ENCODE assay signal across 8 mouse cellular contexts in genomic region chr9:21032491-21032890, GRCm38 (mm10). TPM values are rescaled to one million over a fixed set of nuclear protein-coding genes. Genes with fewer than 3 reads are reported as not detected.
DNase-seq lines count a peak whose midpoint lies in the region; ATAC-seq and TF ChIP-seq lines count a peak whose summit lies in the region.

No protein-coding gene starts in this region.

- peak overlapping the region; percentile 66 for H3K4me3 ChIP-seq in heart, embryonic 10.5 days
- H3K4me3 ChIP-seq in G1E (ENCODE audit: low read depth, low read length) = peak overlapping the region; percentile 77
- H3K4me3 ChIP-seq in hindbrain, embryonic 10.5 days = peak overlapping the region; percentile 55
- peak overlapping the region; percentile 58 for H3K4me3 ChIP-seq in midbrain, embryonic 10.5 days

- H3K27me3 ChIP-seq in heart, embryonic 10.5 days (ENCODE audit: insufficient read depth, poor library complexity, severe bottlenecking) = peaks cover 91% of the 10 kb centered on the region
- peaks cover 10% of the 10 kb centered on the region; the same call in 1 of the 2 replicates for H3K27me3 ChIP-seq in G1E (ENCODE audit: insufficient read depth, low read length)
- H3K27me3 ChIP-seq in hindbrain, embryonic 10.5 days (ENCODE audit: insufficient read depth, poor library complexity, severe bottlenecking) = peaks cover 100% of the 10 kb centered on the region
- peaks cover 100% of the 10 kb centered on the region for H3K27me3 ChIP-seq in midbrain, embryonic 10.5 days (ENCODE audit: low read depth, poor library complexity, severe bottlenecking)

- peak overlapping the region; percentile 5; the same call in 1 of the 2 replicates for H3K27ac ChIP-seq in heart, embryonic 10.5 days
- no peak overlapping the region for H3K27ac ChIP-seq in hindbrain, embryonic 10.5 days
- H3K27ac ChIP-seq in midbrain, embryonic 10.5 days (replicated peaks) = no peak overlapping the region

- TF ChIP-seq CTCF in G1E (IDR thresholded peaks at IDR 0.05; ENCODE audit: low read depth, low read length) = no peak

- no peaks in the 10 kb centered on the region for H3K36me3 ChIP-seq in heart, embryonic 10.5 days
- H3K36me3 ChIP-seq in G1E (replicated peaks) = peaks cover 19% of the 10 kb centered on the region
- no peaks in the 10 kb centered on the region for H3K36me3 ChIP-seq in hindbrain, embryonic 10.5 days
- no peaks in the 10 kb centered on the region for H3K36me3 ChIP-seq in midbrain, embryonic 10.5 days

- no peak for DNase-seq in heart, embryonic 10.5 days (ENCODE audit: low spot score)
- DNase-seq in heart, postnatal 14 days = no peak
- DNase-seq in G1E (ENCODE audit: low spot score) = no peak
- DNase-seq in hindbrain, embryonic 10.5 days (ENCODE audit: low spot score) = peak; percentile 12
- no peak for DNase-seq in midbrain, embryonic 10.5 days (ENCODE audit: low spot score)
- no peak for DNase-seq in thymus, postnatal 36 days
- DNase-seq in urinary bladder, adult 2 months (ENCODE audit: low spot score) = no peak
- DNase-seq in frontal cortex, postnatal 25 days (ENCODE audit: low spot score in 2 of 2) = no peak

- peaks cover 74% of the 10 kb centered on the region for H3K4me1 ChIP-seq in heart, embryonic 10.5 days
- peaks cover 66% of the 10 kb centered on the region for H3K4me1 ChIP-seq in G1E (ENCODE audit: insufficient read depth, low read depth, low read length)
- peaks cover 82% of the 10 kb centered on the region for H3K4me1 ChIP-seq in hindbrain, embryonic 10.5 days (replicated peaks)
- peaks cover 82% of the 10 kb centered on the region for H3K4me1 ChIP-seq in midbrain, embryonic 10.5 days

- no peaks in the 10 kb centered on the region for H3K9me3 ChIP-seq in heart, embryonic 10.5 days
- H3K9me3 ChIP-seq in G1E (replicated peaks) = no peaks in the 10 kb centered on the region
- no peaks in the 10 kb centered on the region for H3K9me3 ChIP-seq in hindbrain, embryonic 10.5 days
- no peaks in the 10 kb centered on the region for H3K9me3 ChIP-seq in midbrain, embryonic 10.5 days (replicated peaks)

- WGBS in heart, embryonic 10.5 days = 3% methylated on average over 7 of the region's 7 CpGs
- 2% methylated on average over 7 of the region's 7 CpGs for WGBS in hindbrain, embryonic 10.5 days
- 3% methylated on average over 7 of the region's 7 CpGs for WGBS in midbrain, embryonic 10.5 days

- intact Hi-C loops in heart, postnatal 14 days (cut with DNase I) = loop anchor here (5.0 kb wide), 1 partner anchor 60 kb away; the partner anchor contains the start of genes Gm38431 and Raver1

- ATAC-seq in G1E (ENCODE audit: extremely low read depth, insufficient number of reproducible peaks, low FRiP score, poor library complexity, severe bottlenecking) = no peak

RNA-seq across cellular contexts. Expression of gene Icam5, which starts 0.6 kb away (rescaled TPM):
- polyA plus RNA-seq in heart, embryonic 10.5 days (2016; fragmentation: Nextera tagmentation; extraction: Ambion mirVana) = 0.06 and 0.09 TPM in 2 replicates
- total RNA-seq in heart, postnatal 14 days (2021) = under 1 TPM in 1 of 2 experiments, not detected in 1; 0.12 TPM
- not detected in 2 replicates for total RNA-seq in G1E (2014; fragmentation: Nextera tagmentation)
- 0.33 and 0.99 TPM in 2 replicates for total RNA-seq in G1E (2017)
- 0.30 and 0.38 TPM in 2 replicates for polyA plus RNA-seq in G1E (2012)
- 0.07 TPM in 1 of 2 replicates, not detected in the other for polyA plus RNA-seq in hindbrain, embryonic 10.5 days (2016; fragmentation: Nextera tagmentation; extraction: Ambion mirVana)
- 0.05 TPM in 1 of 2 replicates, not detected in the other for polyA plus RNA-seq in midbrain, embryonic 10.5 days (2016; fragmentation: Nextera tagmentation; extraction: Ambion mirVana)
- polyA plus RNA-seq in urinary bladder, adult 2 months (2012; rRNA removed) = 1.2 TPM in 2 replicates

RNA-seq across cellular contexts. Expression of gene Icam4, which starts 3.3 kb away (rescaled TPM):
- polyA plus RNA-seq in heart, embryonic 10.5 days (2016; fragmentation: Nextera tagmentation; extraction: Ambion mirVana) = 15.2 and 19.9 TPM in 2 replicates
- total RNA-seq in heart, postnatal 14 days (2021) = under 1 TPM; 0.37 to 0.38 TPM
- total RNA-seq in G1E (2014; fragmentation: Nextera tagmentation) (2.1 and 4.8 TPM in 2 replicates), G1E (2017) (8.2 and 10.6 TPM in 2 replicates)
- 8.3 and 11.2 TPM in 2 replicates for polyA plus RNA-seq in G1E (2012)
- 5.9 and 6.0 TPM in 2 replicates for polyA plus RNA-seq in hindbrain, embryonic 10.5 days (2016; fragmentation: Nextera tagmentation; extraction: Ambion mirVana)
- polyA plus RNA-seq in midbrain, embryonic 10.5 days (2016; fragmentation: Nextera tagmentation; extraction: Ambion mirVana) = 5.6 and 5.9 TPM in 2 replicates
- polyA plus RNA-seq in urinary bladder, adult 2 months (2012; rRNA removed) = 1.1 and 1.5 TPM in 2 replicates

RNA-seq across cellular contexts. Expression of gene Icam1, which starts 16.7 kb away (rescaled TPM):
- 7.7 and 9.7 TPM in 2 replicates for polyA plus RNA-seq in heart, embryonic 10.5 days (2016; fragmentation: Nextera tagmentation; extraction: Ambion mirVana)
- 10 to 100 TPM in 1 of 2 experiments, 1 to 10 TPM in 1; 8.5 to 10.1 TPM for total RNA-seq in heart, postnatal 14 days (2021)
- 9.6 and 9.9 TPM in 2 replicates for total RNA-seq in G1E (2014; fragmentation: Nextera tagmentation)
- total RNA-seq in G1E (2017) = 15.7 and 17.1 TPM in 2 replicates
- 5.0 and 5.8 TPM in 2 replicates for polyA plus RNA-seq in G1E (2012)
- 5.1 and 5.8 TPM in 2 replicates for polyA plus RNA-seq in hindbrain, embryonic 10.5 days (2016; fragmentation: Nextera tagmentation; extraction: Ambion mirVana)
- polyA plus RNA-seq in midbrain, embryonic 10.5 days (2016; fragmentation: Nextera tagmentation; extraction: Ambion mirVana) = 4.5 and 4.9 TPM in 2 replicates
- 27.4 and 28.7 TPM in 2 replicates for polyA plus RNA-seq in urinary bladder, adult 2 months (2012; rRNA removed)

RNA-seq across cellular contexts. Expression of gene Mrpl4, which starts 30.0 kb away (rescaled TPM):
- 157 and 162 TPM in 2 replicates for polyA plus RNA-seq in heart, embryonic 10.5 days (2016; fragmentation: Nextera tagmentation; extraction: Ambion mirVana)
- 100 to 1,000 TPM; 116 to 123 TPM for total RNA-seq in heart, postnatal 14 days (2021)
- 38.4 and 39.6 TPM in 2 replicates for total RNA-seq in G1E (2014; fragmentation: Nextera tagmentation)
- total RNA-seq in G1E (2017) = 39.1 and 51.5 TPM in 2 replicates
- 92.6 and 129 TPM in 2 replicates for polyA plus RNA-seq in G1E (2012)
- polyA plus RNA-seq in hindbrain, embryonic 10.5 days (2016; fragmentation: Nextera tagmentation; extraction: Ambion mirVana) = 136 and 150 TPM in 2 replicates
- polyA plus RNA-seq in midbrain, embryonic 10.5 days (2016; fragmentation: Nextera tagmentation; extraction: Ambion mirVana) = 141 and 143 TPM in 2 replicates
- polyA plus RNA-seq in urinary bladder, adult 2 months (2012; rRNA removed) = 78.8 and 88.8 TPM in 2 replicates

RNA-seq across cellular contexts. Expression of gene Zglp1, which starts 34.4 kb away (rescaled TPM):
- 1.0 and 1.9 TPM in 2 replicates for polyA plus RNA-seq in heart, embryonic 10.5 days (2016; fragmentation: Nextera tagmentation; extraction: Ambion mirVana)
- not detected for total RNA-seq in heart, postnatal 14 days (2021)
- not detected in 2 replicates for total RNA-seq in G1E (2014; fragmentation: Nextera tagmentation)
- not detected in 2 replicates for total RNA-seq in G1E (2017)
- polyA plus RNA-seq in G1E (2012) = 4.0 and 4.5 TPM in 2 replicates
- polyA plus RNA-seq in hindbrain, embryonic 10.5 days (2016; fragmentation: Nextera tagmentation; extraction: Ambion mirVana) = 1.0 TPM in 2 replicates
- 0.91 and 1.2 TPM in 2 replicates for polyA plus RNA-seq in midbrain, embryonic 10.5 days (2016; fragmentation: Nextera tagmentation; extraction: Ambion mirVana)
- 0.43 TPM in 1 of 2 replicates, not detected in the other for polyA plus RNA-seq in urinary bladder, adult 2 months (2012; rRNA removed)
